Mouse (Mus musculus) right cerebral cortex, adult 2 months (tissue): ENCODE results near the gene Lbh.
A peak's percentile ranks its signal among the peaks of the same experiment; 100 is the strongest.

Experiments
- DNase-seq, 2 experiments: peaks; one replicate each; pipeline ENCODE4 v3.0.0; 2021 to 2022; ENCODE audit warnings: low spot score in 2 of 2

The Lbh gene

GRCm38 (mm10) chr17:72938871-72939568 is 20.9 kb downstream of the Lbh start:
- no peak for DNase-seq

- no peak for DNase-seq
Observed at GRCm38 (mm10) chr17:72939569-72939899, 21.4 kb downstream of the Lbh start.

- DNase-seq, result no peak
Observed at GRCm38 (mm10) chr17:72944368-72944767, 26.3 kb downstream of the Lbh start.

GRCm38 (mm10) chr17:72947111-72947859 is 29.2 kb downstream of the Lbh start:
- DNase-seq, result no peak

- DNase-seq, result no peak
Observed at GRCm38 (mm10) chr17:72948119-72948518, 30.0 kb downstream of the Lbh start.

- DNase-seq, result peak in 1 of 2 experiments; percentile 16
Observed at GRCm38 (mm10) chr17:72949247-72949701, 31.2 kb downstream of the Lbh start.

- no peak for DNase-seq
Observed at GRCm38 (mm10) chr17:72951331-72951730, 33.2 kb downstream of the Lbh start.

- DNase-seq, result peak in 1 of 2 experiments; percentile 15
Observed at GRCm38 (mm10) chr17:72953811-72954685, 35.9 kb downstream of the Lbh start.

- DNase-seq, result no peak
Observed at GRCm38 (mm10) chr17:72955534-72955933, 37.4 kb downstream of the Lbh start.

GRCm38 (mm10) chr17:72957016-72957415 is 38.9 kb downstream of the Lbh start:
- DNase-seq, result no peak

GRCm38 (mm10) chr17:72958886-72959285 is 40.8 kb downstream of the Lbh start:
- no peak for DNase-seq

GRCm38 (mm10) chr17:72959497-72960039 is 41.5 kb downstream of the Lbh start:
- DNase-seq, result no peak

GRCm38 (mm10) chr17:72960243-72960642 is 42.1 kb downstream of the Lbh start:
- no peak for DNase-seq

- DNase-seq, result no peak
Observed at GRCm38 (mm10) chr17:72960873-72961272, 42.8 kb downstream of the Lbh start.

- DNase-seq, result no peak
Observed at GRCm38 (mm10) chr17:72961953-72962630, 44.0 kb downstream of the Lbh start.

- DNase-seq, result no peak
Observed at GRCm38 (mm10) chr17:72965687-72966086, 47.6 kb downstream of the Lbh start.

GRCm38 (mm10) chr17:72966091-72966531 is 48.0 kb downstream of the Lbh start:
- no peak for DNase-seq

GRCm38 (mm10) chr17:72966878-72967277 is 48.8 kb downstream of the Lbh start:
- no peak for DNase-seq

- DNase-seq, result no peak
Observed at GRCm38 (mm10) chr17:72967371-72968175, 49.5 kb downstream of the Lbh start.

GRCm38 (mm10) chr17:72968666-72969065 is 50.6 kb downstream of the Lbh start:
- no peak for DNase-seq
